In genomic region chr17:81044356-81044755, GRCm38 (mm10) we compare ENCODE assay signal across 22 mouse cellular contexts.
"Had no signal": no experiment of that assay in that cellular context is flagged by ENCODE, and none has a peak within 500 bp of the region (broad histone marks: within the 10 kb centered on the region; RNA-seq: fewer than 3 reads in every experiment).

No protein-coding gene starts in this region.

- H3K4me2 ChIP-seq: limb, embryonic 13.5 days; liver, embryonic 12.5 days; liver, embryonic 15.5 days; lung, embryonic 15.5 days; neural tube, embryonic 13.5 days; stomach, embryonic 15.5 days had no signal

- H3K9me3 ChIP-seq: limb, embryonic 10.5 days; limb, embryonic 13.5 days; liver, embryonic 12.5 days; liver, embryonic 15.5 days; lung, embryonic 15.5 days; megakaryocyte, embryonic 14.5 days; midbrain, embryonic 10.5 days; neural tube, embryonic 13.5 days; stomach, embryonic 15.5 days had no signal

- H3K9ac ChIP-seq: limb, embryonic 13.5 days; liver, embryonic 12.5 days; liver, embryonic 15.5 days; lung, embryonic 15.5 days; neural tube, embryonic 13.5 days; stomach, embryonic 15.5 days had no signal

- DNase-seq: kidney, adult 9 months; kidney, postnatal 14 days; layer of hippocampus, adult 9-11 months; liver; lung, adult 18-20 months; lung, postnatal 10 days; lung, postnatal 36 days; retina, postnatal 1 day; right cerebral cortex, postnatal 25 days; spleen, adult 18-20 months; thymus, postnatal 25 days had no signal

- H3K4me1 ChIP-seq: lung, embryonic 15.5 days; midbrain, embryonic 10.5 days; stomach, embryonic 15.5 days had no signal

- H3K27me3 ChIP-seq: limb, embryonic 13.5 days; liver, embryonic 12.5 days; liver, embryonic 15.5 days; lung, embryonic 15.5 days; megakaryocyte, embryonic 14.5 days; neural tube, embryonic 13.5 days; stomach, embryonic 15.5 days had no signal

- ATAC-seq: liver, embryonic 12.5 days had no signal

- H3K27ac ChIP-seq: layer of hippocampus, adult 2 months; limb, embryonic 10.5 days; limb, embryonic 13.5 days; liver, embryonic 12.5 days; liver, embryonic 15.5 days; lung, embryonic 15.5 days; midbrain, embryonic 10.5 days; neural tube, embryonic 13.5 days; stomach, embryonic 15.5 days had no signal

- H3K4me3 ChIP-seq: layer of hippocampus, adult 2 months; limb, embryonic 10.5 days; limb, embryonic 13.5 days; liver, embryonic 12.5 days; liver, embryonic 15.5 days; lung, embryonic 15.5 days; megakaryocyte, embryonic 14.5 days; midbrain, embryonic 10.5 days; myocyte; neural tube, embryonic 13.5 days; stomach, embryonic 15.5 days had no signal
